Mouse (Mus musculus) stomach, embryonic 16.5 days (tissue): Measurements from ENCODE around the gene Agpat3. TPM values are rescaled to one million over a fixed set of nuclear protein-coding genes. Genes with fewer than 3 reads are reported as not detected.

Experiments used
- ATAC-seq: fragments of 200-750 bp; cut with Nextera tagmentation; 2 replicates; pipeline ENCODE4 v1.8.0; 2017; ENCODE audit warnings: moderate number of reproducible peaks, moderate TSS enrichment; ENCODE audit not compliant: insufficient read depth, low FRiP score
- H3K27ac ChIP-seq: fragments of 300-500 bp; sonication (generic); 2 replicates; pipeline ENCODE4 v1.5.1; 2014; ENCODE audit warnings: low read length
- H3K27me3 ChIP-seq: fragments of 300-500 bp; sonication (generic); 2 replicates; pipeline ENCODE4 v1.6.1; 2014; ENCODE audit warnings: low read length, control low read depth, mixed read lengths; ENCODE audit not compliant: control insufficient read depth, insufficient read depth
- H3K36me3 ChIP-seq: fragments of 300-500 bp; sonication (generic); 2 replicates; pipeline ENCODE4 v1.6.1; 2014; ENCODE audit warnings: low read length; ENCODE audit not compliant: control insufficient read depth, insufficient read depth
- H3K4me1 ChIP-seq: fragments of 300-500 bp; sonication (generic); 2 replicates; pipeline ENCODE4 v1.6.1; 2014; ENCODE audit warnings: low read length, control low read depth, mixed read lengths; ENCODE audit not compliant: control insufficient read depth, insufficient read depth
- H3K4me2 ChIP-seq: fragments of 300-500 bp; sonication (generic); 2 replicates; pipeline ENCODE4 v1.6.1; 2014; ENCODE audit warnings: low read depth, low read length, mixed read lengths
- H3K4me3 ChIP-seq: fragments of 300-500 bp; sonication (generic); replicated peaks from 2 replicates; pipeline ENCODE4 v1.5.1; 2014; ENCODE audit warnings: mild to moderate bottlenecking, low read length
- H3K9ac ChIP-seq: fragments of 300-500 bp; sonication (generic); 2 replicates; pipeline ENCODE4 v1.6.1; 2014; ENCODE audit warnings: low read length
- H3K9me3 ChIP-seq: fragments of 300-500 bp; sonication (generic); replicated peaks from 2 replicates; pipeline ENCODE4 v1.6.1; 2016; ENCODE audit warnings: low read length, control low read depth; ENCODE audit not compliant: control insufficient read depth
- WGBS: fragments of 180-500 bp; shearing (Covaris S2); extraction: QIAGEN DNeasy Blood & Tissue Kit; methylation state at CpG from one replicate; pipeline ENCODE4 v1.1.7; 2014; 5-methylcytosine and 5-hydroxymethylcytosine counted together
- polyA plus RNA-seq: library from polyadenylated mRNA; unstranded; fragments of >200 nt; fragmentation: Nextera tagmentation; extraction: Ambion mirVana; gene quantifications from 2 replicates; pipeline ENCODE4 v1.2.1, GENCODE M21; 2015

Gene Agpat3
- polyA plus RNA-seq, 1 experiment from 2014 or later, result 26.7 TPM

GRCm38 (mm10) chr10:78388216-78388980, 36.1 kb upstream of the Agpat3 start:
- Histone ChIP-seq H3K4me3 (no peak overlapping the region), H3K9ac (0 out of 2 replicates have a peak overlapping the region, but pooled peaks have one; percentile 15), H3K27me3 (peaks cover 15% of the 10 kb centered on the region), H3K9me3 (no peaks in the 10 kb centered on the region), H3K4me1 (no peaks in the 10 kb centered on the region), H3K27ac (no peak overlapping the region), H3K4me2 (no peak overlapping the region), H3K36me3 (no peaks in the 10 kb centered on the region)
- WGBS, result 69% methylated on average over 20 of the region's 20 CpGs
- ATAC-seq, result no peak

DNA sequence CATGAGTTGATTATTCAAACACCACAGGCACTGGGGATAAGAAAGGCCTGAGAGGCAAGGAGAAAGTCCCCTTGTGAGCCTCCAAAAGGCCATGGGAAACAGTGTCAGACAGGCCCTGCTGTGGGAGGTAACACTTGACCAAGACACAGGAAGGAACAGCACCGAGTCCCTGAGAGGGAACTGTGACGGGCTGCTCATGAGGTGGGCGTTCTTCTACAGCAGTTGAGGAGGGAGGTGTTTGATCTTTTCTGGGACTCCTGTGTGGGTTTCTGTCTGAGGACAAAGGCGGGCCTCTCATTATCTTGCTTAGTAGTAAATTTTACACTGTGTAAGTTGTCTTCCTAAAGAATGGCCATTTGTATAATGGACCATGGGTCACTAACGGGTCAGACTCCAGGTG, 33.2 kb upstream of the Agpat3 start:
- Histone ChIP-seq H3K4me2 (no peak overlapping the region), H3K27ac (no peak overlapping the region), H3K9ac (no peak overlapping the region), H3K4me1 (no peaks in the 10 kb centered on the region), H3K27me3 (peaks cover 3% of the 10 kb centered on the region; the same call in 1 of the 2 replicates), H3K9me3 (no peaks in the 10 kb centered on the region), H3K36me3 (no peaks in the 10 kb centered on the region), H3K4me3 (no peak overlapping the region)
- ATAC-seq, result no peak
- WGBS, result 63% methylated on average over 5 of the region's 5 CpGs

DNA sequence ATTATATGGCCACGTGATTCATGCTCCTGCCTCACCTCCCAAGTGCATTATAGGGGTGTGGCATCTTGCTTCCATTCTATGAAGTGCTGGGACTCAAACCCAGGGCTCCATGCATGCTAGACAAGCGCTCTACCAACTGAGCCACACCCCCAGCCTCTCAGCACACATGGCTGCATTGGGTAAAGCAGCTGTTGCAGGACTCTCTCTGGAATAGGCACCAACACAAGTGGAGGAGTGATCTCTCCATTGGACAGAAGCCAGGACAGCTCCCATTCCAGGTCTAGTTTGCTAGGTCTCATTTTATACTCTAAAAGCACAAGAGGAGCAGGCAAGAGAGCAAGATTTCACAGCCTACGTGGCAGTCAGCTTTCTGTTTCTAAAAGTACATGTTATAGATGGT, 31.3 kb upstream of the Agpat3 start:
- H3K27ac ChIP-seq, result no peak overlapping the region
- WGBS, result 76% methylated on average over 3 of the region's 3 CpGs
- H3K4me1 ChIP-seq, result no peaks in the 10 kb centered on the region
- ATAC-seq, result no peak
- no peak overlapping the region for H3K9ac ChIP-seq
- no peak overlapping the region for H3K4me3 ChIP-seq
- H3K36me3 ChIP-seq, result no peaks in the 10 kb centered on the region
- H3K27me3 ChIP-seq, result no peaks in the 10 kb centered on the region
- no peaks in the 10 kb centered on the region for H3K9me3 ChIP-seq
- no peak overlapping the region for H3K4me2 ChIP-seq

DNA sequence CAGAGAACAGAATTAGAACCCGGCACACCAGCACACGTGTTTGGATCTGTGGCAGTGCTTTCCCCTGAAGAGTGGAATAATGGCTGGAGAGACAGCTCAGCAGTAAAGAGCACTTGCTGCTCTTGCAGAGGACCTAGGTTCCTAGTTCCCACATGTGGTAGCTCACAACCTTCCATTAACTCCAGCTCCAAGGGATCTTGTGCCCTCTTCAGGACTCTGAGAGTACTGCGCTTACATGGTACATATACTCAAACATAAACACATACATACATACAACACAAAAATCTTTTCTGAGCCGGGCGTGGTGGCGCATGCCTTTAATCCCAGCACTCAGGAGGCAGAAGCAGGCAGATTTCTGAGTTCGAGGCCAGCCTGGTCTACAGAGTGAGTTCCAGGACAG, 26.2 kb upstream of the Agpat3 start:
- WGBS, result 94% methylated on average over 7 of the region's 7 CpGs
- no peaks in the 10 kb centered on the region for H3K9me3 ChIP-seq
- H3K36me3 ChIP-seq, result no peaks in the 10 kb centered on the region
- H3K27me3 ChIP-seq, result no peaks in the 10 kb centered on the region
- no peak overlapping the region for H3K9ac ChIP-seq
- H3K4me2 ChIP-seq, result no peak overlapping the region
- H3K27ac ChIP-seq, result no peak overlapping the region
- H3K4me3 ChIP-seq, result no peak overlapping the region
- ATAC-seq, result no peak
- H3K4me1 ChIP-seq, result no peaks in the 10 kb centered on the region

DNA sequence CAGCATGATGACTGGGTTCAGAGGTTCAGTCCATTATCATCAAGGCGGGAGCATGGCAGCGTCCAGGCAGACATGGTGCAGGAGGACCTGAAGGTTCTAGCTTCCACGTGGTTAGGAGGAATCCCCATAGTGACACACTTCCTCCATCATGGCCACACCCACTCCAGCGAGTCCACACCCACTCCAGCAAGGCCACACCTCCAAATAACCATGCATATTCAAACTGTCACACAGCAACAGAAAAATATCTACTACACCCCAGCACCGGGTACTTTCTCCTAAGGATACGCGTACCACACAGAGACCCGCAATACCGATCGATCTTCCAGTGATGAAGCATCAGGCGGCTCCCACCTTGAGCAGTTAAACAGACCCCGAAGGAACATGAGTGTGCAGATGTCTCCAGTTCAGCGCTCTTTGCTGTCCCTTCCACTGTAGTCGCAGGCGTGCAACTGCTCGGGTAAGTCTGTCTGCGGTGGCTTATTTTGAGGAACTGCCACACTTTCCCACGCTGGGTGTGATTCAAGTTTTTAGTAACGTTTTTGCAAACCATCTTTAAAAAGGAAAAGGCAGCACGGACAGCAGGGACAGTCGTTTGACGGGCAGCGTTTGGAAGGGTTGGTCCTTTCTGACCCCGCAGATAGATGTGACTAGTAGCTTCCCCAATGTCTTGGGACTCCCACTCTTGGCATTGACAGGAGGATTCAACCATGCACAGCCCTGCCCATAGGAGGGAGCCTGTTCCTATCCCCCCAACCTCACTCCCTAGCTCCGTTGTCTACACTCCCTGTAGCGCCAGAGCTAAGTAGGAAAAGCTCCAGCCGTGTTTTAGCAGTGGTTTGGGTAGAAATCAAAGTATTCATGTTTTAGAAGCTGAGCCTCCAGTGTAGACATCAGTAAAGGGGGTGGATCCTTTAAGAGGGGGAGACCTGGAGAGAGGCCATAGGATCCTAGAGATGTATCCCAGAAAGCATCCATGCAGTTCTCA, 20.7 kb upstream of the Agpat3 start:
- no peaks in the 10 kb centered on the region for H3K9me3 ChIP-seq
- H3K4me3 ChIP-seq, result no peak overlapping the region
- H3K4me2 ChIP-seq, result no peak overlapping the region
- no peaks in the 10 kb centered on the region for H3K27me3 ChIP-seq
- H3K27ac ChIP-seq, result no peak overlapping the region
- WGBS, result 62% methylated on average over 27 of the region's 27 CpGs
- no peaks in the 10 kb centered on the region for H3K4me1 ChIP-seq
- no peak for ATAC-seq
- no peak overlapping the region for H3K9ac ChIP-seq
- no peaks in the 10 kb centered on the region for H3K36me3 ChIP-seq

- Histone ChIP-seq H3K9me3 (no peaks in the 10 kb centered on the region), H3K27me3 (no peaks in the 10 kb centered on the region), H3K36me3 (no peaks in the 10 kb centered on the region), H3K27ac (no peak overlapping the region), H3K4me1 (peaks cover under 1% of the 10 kb centered on the region; the same call in 1 of the 2 replicates), H3K4me3 (no peak overlapping the region), H3K4me2 (no peak overlapping the region), H3K9ac (no peak overlapping the region)
- ATAC-seq, result no peak
- WGBS, result 72% methylated on average over 6 of the region's 6 CpGs
Measured at GRCm38 (mm10) chr10:78371746-78372145, 19.5 kb upstream of the Agpat3 start.

GRCm38 (mm10) chr10:78367586-78367985, 15.3 kb upstream of the Agpat3 start:
- Histone ChIP-seq H3K4me2 (no peak overlapping the region), H3K9me3 (no peaks in the 10 kb centered on the region), H3K36me3 (no peaks in the 10 kb centered on the region), H3K4me1 (peaks cover 4% of the 10 kb centered on the region; the same call in 1 of the 2 replicates), H3K27ac (no peak overlapping the region), H3K4me3 (no peak overlapping the region), H3K27me3 (no peaks in the 10 kb centered on the region), H3K9ac (no peak overlapping the region)
- 54% methylated on average over 4 of the region's 4 CpGs for WGBS
- no peak for ATAC-seq

GRCm38 (mm10) chr10:78366851-78367312, 14.6 kb upstream of the Agpat3 start:
- WGBS, result 41% methylated on average over 9 of the region's 9 CpGs
- peaks cover 4% of the 10 kb centered on the region; the same call in 1 of the 2 replicates for H3K4me1 ChIP-seq
- H3K36me3 ChIP-seq, result no peaks in the 10 kb centered on the region
- H3K4me2 ChIP-seq, result no peak overlapping the region
- H3K27ac ChIP-seq, result no peak overlapping the region
- no peaks in the 10 kb centered on the region for H3K27me3 ChIP-seq
- H3K9me3 ChIP-seq, result no peaks in the 10 kb centered on the region
- H3K4me3 ChIP-seq, result no peak overlapping the region
- H3K9ac ChIP-seq, result no peak overlapping the region
- peak; percentile 60; the same call in 1 of the 2 replicates for ATAC-seq
